Mouse (Mus musculus) gastrocnemius, postnatal 10 days (tissue): Measurements from ENCODE around the gene Plcb4. TPM values are rescaled to one million over a fixed set of nuclear protein-coding genes. Genes with fewer than 3 reads are reported as not detected.

Source experiments
- DNase-seq: peaks from one replicate; pipeline ENCODE4 v3.0.0; 2021; ENCODE audit warnings: mixed read lengths
- total RNA-seq, 2 experiments: library from RNA; stranded (reverse); gene quantifications; 2 replicates each; pipeline ENCODE4 v1.2.3; 2021

Gene Plcb4
- total RNA-seq, 2 experiments from 2014 or later: 32.8 to 39.9 TPM

DNA sequence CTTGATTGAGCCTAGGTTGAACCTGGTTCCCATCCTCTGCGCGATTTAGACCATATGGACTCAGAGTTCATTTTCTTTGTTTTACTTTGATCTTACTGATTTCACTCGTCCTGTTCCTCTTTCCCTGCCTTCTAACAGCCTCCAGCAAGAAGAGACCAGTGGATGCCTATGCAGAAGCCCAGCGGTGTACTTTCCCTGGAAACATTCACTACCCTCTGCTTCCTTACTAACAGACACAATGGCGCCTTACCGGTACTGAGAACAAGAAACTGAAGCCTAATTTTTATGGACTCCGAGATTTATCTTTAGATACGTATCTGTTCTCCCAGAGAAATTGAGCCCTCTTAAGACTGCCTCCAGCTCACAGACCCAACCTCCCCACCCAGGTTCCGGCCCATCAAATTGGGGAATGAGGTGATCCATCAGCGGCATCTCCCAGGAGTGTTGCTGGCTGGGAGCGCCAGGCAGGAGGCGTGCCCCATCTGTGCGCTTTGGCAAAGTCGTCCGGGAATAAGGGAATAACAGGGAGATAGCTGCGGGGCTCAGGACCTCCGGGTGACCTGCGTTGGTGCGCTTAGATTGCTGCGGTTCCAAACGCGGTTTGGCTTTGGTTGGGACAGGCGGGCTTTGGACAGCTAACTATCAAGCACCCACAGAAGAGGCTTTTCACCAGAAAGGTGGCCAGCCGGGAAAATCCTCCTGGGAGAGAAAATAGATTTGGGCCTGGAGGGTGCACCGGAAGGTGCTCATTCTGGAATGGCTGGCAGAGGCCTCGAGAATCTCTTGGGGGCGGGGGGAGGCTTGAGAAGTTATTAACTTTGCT, 392.2 kb downstream of the Plcb4 start:
- no peak for DNase-seq

DNA sequence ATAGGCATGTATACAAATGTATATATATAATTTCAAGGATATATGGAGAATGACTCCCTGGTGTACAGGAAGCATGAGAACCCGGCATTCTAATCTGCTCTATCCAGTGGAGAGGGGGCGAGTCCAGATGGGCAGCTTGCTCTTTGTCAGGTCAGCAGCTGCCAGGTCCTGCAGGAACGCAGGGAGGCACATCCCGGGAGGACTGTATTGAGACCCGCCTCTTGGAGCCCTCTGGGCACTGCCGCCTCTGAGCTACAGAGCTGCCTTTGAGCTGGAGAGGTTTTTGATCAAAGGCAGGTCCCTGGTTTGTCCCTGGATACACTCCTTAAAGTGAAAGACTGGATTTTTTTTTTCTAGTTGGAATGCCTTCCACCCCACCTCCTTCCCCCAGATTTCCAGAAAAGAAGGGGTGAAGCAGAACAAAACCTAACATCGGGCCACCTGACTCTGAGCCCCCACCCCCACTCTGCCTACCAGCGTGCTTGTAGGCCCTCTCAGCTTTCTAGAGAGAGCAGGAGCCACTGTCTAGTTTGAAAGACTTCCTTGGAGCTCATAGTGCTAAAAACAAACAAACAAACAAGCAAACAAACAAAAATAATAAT, 393.0 kb downstream of the Plcb4 start, which contains the start of gene Lamp5:
TSS of gene Lamp5 (plus strand) at position 552 of the 602 bp plus-strand sequence.
- no peak for DNase-seq

DNA sequence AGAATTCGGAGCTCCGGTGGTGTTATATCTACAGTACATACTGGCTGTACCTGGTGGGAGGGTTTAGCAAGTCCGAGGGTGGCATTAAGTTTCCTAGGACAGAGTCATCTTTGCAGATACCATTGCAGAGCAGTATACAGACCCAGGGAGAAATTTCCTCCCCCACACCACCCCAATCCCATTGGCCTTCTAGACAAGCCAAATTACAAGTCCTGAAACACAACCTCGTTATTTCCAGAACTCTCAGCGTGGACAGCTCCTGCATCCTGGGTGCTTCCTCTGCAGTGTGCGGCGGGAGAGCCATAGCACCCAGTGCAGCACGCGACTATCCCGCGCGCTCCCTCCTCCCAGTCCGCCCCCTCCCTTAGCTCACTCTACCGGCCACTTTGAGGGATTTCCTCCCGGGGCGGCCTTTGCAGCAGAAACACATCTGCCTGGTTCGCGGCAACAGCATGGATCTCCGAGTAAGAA, 399.1 kb downstream of the Plcb4 start:
- no peak for DNase-seq

DNA sequence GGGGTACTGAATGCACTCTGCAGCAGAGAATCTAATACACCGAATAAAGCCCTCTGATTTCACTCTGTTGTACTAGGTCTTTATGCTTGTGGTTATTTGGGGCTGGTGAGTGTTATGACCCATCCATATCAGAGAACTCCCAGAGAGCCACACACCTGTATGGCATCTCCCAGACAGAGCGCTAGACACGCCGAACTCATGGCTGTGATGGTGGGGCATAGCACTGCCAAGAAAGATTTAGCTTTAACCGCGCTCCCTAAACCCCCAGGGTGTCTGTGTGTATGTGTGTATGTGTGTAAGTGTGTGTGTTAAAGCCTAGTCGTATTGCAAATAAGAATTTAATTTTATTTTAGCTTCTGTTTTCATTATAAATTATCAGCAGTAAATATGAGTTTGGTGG, 399.6 kb downstream of the Plcb4 start:
- DNase-seq: no peak

DNA sequence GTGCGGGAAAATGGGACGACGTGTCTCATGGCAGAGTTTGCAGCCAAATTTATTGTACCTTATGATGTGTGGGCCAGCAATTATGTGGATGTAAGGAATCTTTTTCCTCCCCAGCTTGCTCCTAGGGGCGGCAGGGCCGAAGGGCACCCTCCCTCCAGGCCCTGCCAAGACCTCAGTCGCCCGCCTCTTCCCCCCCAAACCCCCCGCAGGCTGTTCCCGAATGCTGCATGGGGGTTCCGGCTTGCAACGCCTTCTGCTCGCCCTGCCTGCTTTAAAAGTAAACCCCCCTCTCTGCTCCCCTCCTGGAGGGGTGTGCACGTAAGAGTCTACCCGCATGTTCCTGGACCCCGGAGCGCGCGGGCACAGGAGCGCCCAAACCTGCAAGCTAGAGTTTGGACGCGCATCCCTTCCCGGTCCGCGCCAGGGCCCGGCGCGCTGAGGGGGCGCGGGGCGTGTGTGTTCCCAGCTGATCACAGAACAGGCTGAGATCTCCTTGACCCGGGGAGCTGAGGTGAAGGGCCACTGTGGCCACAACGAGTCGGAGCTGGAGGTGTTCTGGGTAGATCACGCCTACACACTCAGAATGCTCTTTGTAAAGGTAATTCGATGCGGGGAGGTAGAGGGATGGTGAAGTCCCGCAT, 400.3 kb downstream of the Plcb4 start:
- DNase-seq: no peak
